19 mouse cellular contexts compared by ENCODE assay signal in the genomic region with DNA sequence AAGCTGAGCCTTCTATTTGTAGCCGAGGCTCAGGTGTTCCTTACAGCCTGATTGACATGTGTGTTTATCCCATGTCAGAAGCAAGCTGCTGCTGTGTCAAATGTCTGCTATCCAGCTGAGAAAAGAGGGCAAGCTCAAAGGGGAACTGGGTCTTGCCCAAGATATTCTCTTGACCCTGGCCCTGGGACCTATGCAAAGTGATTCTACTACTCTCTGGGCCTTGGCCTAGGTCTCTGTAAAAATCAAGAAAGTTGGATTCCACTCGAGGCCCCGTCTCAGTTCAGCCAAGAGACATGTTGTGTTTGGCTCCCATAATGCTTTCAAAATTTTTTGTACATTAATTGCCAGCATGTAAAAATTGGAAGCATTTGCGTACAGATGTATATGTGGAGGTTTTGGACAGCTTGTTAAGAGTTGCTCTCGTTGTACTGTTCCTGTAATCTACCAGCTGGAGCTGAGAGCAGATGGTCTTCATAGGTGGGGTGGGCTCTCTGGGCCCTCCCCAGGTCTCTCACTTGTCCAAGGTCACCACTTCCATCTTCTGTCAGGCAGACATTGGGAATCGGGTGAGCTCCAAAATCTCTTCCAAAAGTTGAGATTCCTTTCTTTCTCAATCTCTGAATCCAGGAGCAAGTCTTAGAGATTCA.
DNase-seq lines count a peak whose midpoint lies in the region; ATAC-seq lines count a peak whose summit lies in the region.
"Had no signal": no experiment of that assay in that cellular context is flagged by ENCODE, and none has a peak within 500 bp of the region (broad histone marks: within the 10 kb centered on the region; RNA-seq: fewer than 3 reads in every experiment).

No protein-coding gene starts in this region.

- peak overlapping the region; percentile 6; the same call in 1 of the 2 replicates for H3K27ac ChIP-seq in forebrain, embryonic 16.5 days (ENCODE audit: low read length)
- H3K27ac ChIP-seq in forebrain, embryonic 12.5 days = no peak overlapping the region
- H3K27ac ChIP-seq in hindbrain, embryonic 16.5 days (ENCODE audit: low read depth, low read length) = no peak overlapping the region
- H3K27ac ChIP-seq in hindbrain, embryonic 10.5 days = no peak overlapping the region
- no peak overlapping the region for H3K27ac ChIP-seq in lung, embryonic 16.5 days (ENCODE audit: low read length)
- H3K27ac ChIP-seq in neural tube, embryonic 15.5 days (replicated peaks) = no peak overlapping the region
- H3K27ac ChIP-seq: liver, embryonic 13.5 days; midbrain, embryonic 15.5 days had no signal

- no peaks in the 10 kb centered on the region for H3K27me3 ChIP-seq in forebrain, embryonic 16.5 days (replicated peaks; ENCODE audit: control insufficient read depth, insufficient read depth, low read length)
- H3K27me3 ChIP-seq in forebrain, embryonic 12.5 days = no peaks in the 10 kb centered on the region
- H3K27me3 ChIP-seq in hindbrain, embryonic 16.5 days (replicated peaks; ENCODE audit: control insufficient read depth, insufficient read depth, low read length) = no peaks in the 10 kb centered on the region
- H3K27me3 ChIP-seq in hindbrain, embryonic 10.5 days (ENCODE audit: insufficient read depth, poor library complexity, severe bottlenecking) = no peaks in the 10 kb centered on the region
- no peaks in the 10 kb centered on the region for H3K27me3 ChIP-seq in lung, embryonic 16.5 days (ENCODE audit: control insufficient read depth, insufficient read depth, low read depth, low read length)
- H3K27me3 ChIP-seq in neural tube, embryonic 15.5 days (replicated peaks) = no peaks in the 10 kb centered on the region
- H3K27me3 ChIP-seq: liver, embryonic 13.5 days; midbrain, embryonic 15.5 days had no signal

- WGBS in forebrain, embryonic 16.5 days = 61% methylated on average over 6 of the region's 6 CpGs
- WGBS in forebrain, embryonic 12.5 days = 82% methylated on average over 6 of the region's 6 CpGs
- WGBS in hindbrain, embryonic 16.5 days = 65% methylated on average over 6 of the region's 6 CpGs
- WGBS in hindbrain, embryonic 10.5 days = 83% methylated on average over 6 of the region's 6 CpGs
- WGBS in lung, embryonic 16.5 days = 60% methylated on average over 6 of the region's 6 CpGs
- 86% methylated on average over 6 of the region's 6 CpGs for WGBS in neural tube, embryonic 15.5 days

- H3K9ac ChIP-seq in forebrain, embryonic 16.5 days (replicated peaks; ENCODE audit: low read depth, low read length) = no peak overlapping the region
- H3K9ac ChIP-seq in forebrain, embryonic 12.5 days = no peak overlapping the region
- no peak overlapping the region for H3K9ac ChIP-seq in hindbrain, embryonic 16.5 days (ENCODE audit: low read depth, low read length)
- no peak overlapping the region for H3K9ac ChIP-seq in lung, embryonic 16.5 days (ENCODE audit: low read length)
- no peak overlapping the region for H3K9ac ChIP-seq in neural tube, embryonic 15.5 days (replicated peaks)
- H3K9ac ChIP-seq: liver, embryonic 13.5 days; midbrain, embryonic 15.5 days had no signal

- ATAC-seq in forebrain, embryonic 16.5 days = peak; percentile 39
- ATAC-seq in forebrain, embryonic 12.5 days (ENCODE audit: low FRiP score) = no peak
- ATAC-seq in hindbrain, embryonic 16.5 days = 0 out of 2 replicates have a peak, but pooled peaks have one; percentile 19
- ATAC-seq in lung, embryonic 16.5 days (ENCODE audit: low read depth) = peak; percentile 43; the same call in 1 of the 2 replicates
- no peak for ATAC-seq in neural tube, embryonic 15.5 days (ENCODE audit: low FRiP score)
- ATAC-seq: activated CD4-positive, CD25-positive, alpha-beta regulatory T cell, adult 4 months; midbrain, embryonic 15.5 days; Patski had no signal

- no peaks in the 10 kb centered on the region for H3K9me3 ChIP-seq in forebrain, embryonic 16.5 days (ENCODE audit: control insufficient read depth, low read length)
- H3K9me3 ChIP-seq in forebrain, embryonic 12.5 days = no peaks in the 10 kb centered on the region
- H3K9me3 ChIP-seq in hindbrain, embryonic 16.5 days (ENCODE audit: control insufficient read depth, low read length) = no peaks in the 10 kb centered on the region
- no peaks in the 10 kb centered on the region for H3K9me3 ChIP-seq in hindbrain, embryonic 10.5 days
- no peaks in the 10 kb centered on the region for H3K9me3 ChIP-seq in lung, embryonic 16.5 days (ENCODE audit: control insufficient read depth, low read length)
- no peaks in the 10 kb centered on the region for H3K9me3 ChIP-seq in neural tube, embryonic 15.5 days (replicated peaks)
- H3K9me3 ChIP-seq: liver, embryonic 13.5 days; megakaryocyte, embryonic 14.5 days; midbrain, embryonic 15.5 days had no signal

- H3K36me3 ChIP-seq in forebrain, embryonic 16.5 days (ENCODE audit: control insufficient read depth, insufficient read depth) = no peaks in the 10 kb centered on the region
- H3K36me3 ChIP-seq in forebrain, embryonic 12.5 days (replicated peaks) = no peaks in the 10 kb centered on the region
- H3K36me3 ChIP-seq in hindbrain, embryonic 16.5 days (ENCODE audit: control insufficient read depth, insufficient read depth, low read length) = no peaks in the 10 kb centered on the region
- H3K36me3 ChIP-seq in hindbrain, embryonic 10.5 days = no peaks in the 10 kb centered on the region
- no peaks in the 10 kb centered on the region for H3K36me3 ChIP-seq in lung, embryonic 16.5 days (ENCODE audit: control insufficient read depth, insufficient read depth, low read length)
- no peaks in the 10 kb centered on the region for H3K36me3 ChIP-seq in neural tube, embryonic 15.5 days
- H3K36me3 ChIP-seq: liver, embryonic 13.5 days; midbrain, embryonic 15.5 days had no signal

- no peak overlapping the region for H3K4me2 ChIP-seq in forebrain, embryonic 16.5 days (ENCODE audit: low read length)
- no peak overlapping the region for H3K4me2 ChIP-seq in forebrain, embryonic 12.5 days
- H3K4me2 ChIP-seq in hindbrain, embryonic 16.5 days (ENCODE audit: low read length) = no peak overlapping the region
- no peak overlapping the region for H3K4me2 ChIP-seq in lung, embryonic 16.5 days (ENCODE audit: low read depth, low read length)
- H3K4me2 ChIP-seq in neural tube, embryonic 15.5 days = no peak overlapping the region
- H3K4me2 ChIP-seq: liver, embryonic 13.5 days; midbrain, embryonic 15.5 days had no signal

- no peak overlapping the region for H3K4me3 ChIP-seq in forebrain, embryonic 16.5 days (replicated peaks; ENCODE audit: low read length)
- H3K4me3 ChIP-seq in forebrain, embryonic 12.5 days (replicated peaks) = no peak overlapping the region
- H3K4me3 ChIP-seq in hindbrain, embryonic 16.5 days (ENCODE audit: low read length) = no peak overlapping the region
- no peak overlapping the region for H3K4me3 ChIP-seq in hindbrain, embryonic 10.5 days
- no peak overlapping the region for H3K4me3 ChIP-seq in lung, embryonic 16.5 days (ENCODE audit: low read length)
- no peak overlapping the region for H3K4me3 ChIP-seq in neural tube, embryonic 15.5 days (replicated peaks)
- H3K4me3 ChIP-seq: liver, embryonic 13.5 days; megakaryocyte, embryonic 14.5 days; midbrain, embryonic 15.5 days had no signal

- DNase-seq in hindbrain, embryonic 10.5 days (ENCODE audit: low spot score) = no peak
- DNase-seq in lung, adult 18-20 months = no peak
- DNase-seq: adrenal gland, postnatal 25 days; cerebellum, adult 8-10 months; gastrocnemius, postnatal 25 days; kidney, adult 9 months; layer of hippocampus, postnatal 36 days; liver, embryonic 13.5 days; lung, postnatal 10 days; right cerebral cortex, adult 18-20 months had no signal

- 0 out of 2 replicates have a peak, but pooled peaks cover 3% of the 10 kb centered on the region for H3K4me1 ChIP-seq in forebrain, embryonic 16.5 days (replicated peaks; ENCODE audit: control insufficient read depth, insufficient read depth, low read length)
- H3K4me1 ChIP-seq in forebrain, embryonic 12.5 days = no peaks in the 10 kb centered on the region
- no peaks in the 10 kb centered on the region; the same call in 1 of the 2 replicates for H3K4me1 ChIP-seq in hindbrain, embryonic 16.5 days (ENCODE audit: control insufficient read depth, insufficient read depth, low read depth, low read length)
- 0 out of 2 replicates have a peak, but pooled peaks cover 6% of the 10 kb centered on the region for H3K4me1 ChIP-seq in hindbrain, embryonic 10.5 days (replicated peaks)
- no peaks in the 10 kb centered on the region; the same call in 1 of the 2 replicates for H3K4me1 ChIP-seq in lung, embryonic 16.5 days (replicated peaks; ENCODE audit: control insufficient read depth, insufficient read depth, low read length)
- H3K4me1 ChIP-seq in neural tube, embryonic 15.5 days = peaks cover 2% of the 10 kb centered on the region; the same call in 1 of the 2 replicates
- H3K4me1 ChIP-seq: megakaryocyte, embryonic 14.5 days; midbrain, embryonic 15.5 days had no signal

Comparison
In these comparisons a context has a peak if more than half of its experiments do, and no peak if none do; other contexts are left out.
1. ATAC-seq: peak in forebrain, embryonic 16.5 days (single experiment), hindbrain, embryonic 16.5 days (single experiment) and lung, embryonic 16.5 days (single experiment); none in forebrain, embryonic 12.5 days (single experiment) and neural tube, embryonic 15.5 days (single experiment).